Mouse (Mus musculus): Measurements from ENCODE around the gene Olfr155.

DNA sequence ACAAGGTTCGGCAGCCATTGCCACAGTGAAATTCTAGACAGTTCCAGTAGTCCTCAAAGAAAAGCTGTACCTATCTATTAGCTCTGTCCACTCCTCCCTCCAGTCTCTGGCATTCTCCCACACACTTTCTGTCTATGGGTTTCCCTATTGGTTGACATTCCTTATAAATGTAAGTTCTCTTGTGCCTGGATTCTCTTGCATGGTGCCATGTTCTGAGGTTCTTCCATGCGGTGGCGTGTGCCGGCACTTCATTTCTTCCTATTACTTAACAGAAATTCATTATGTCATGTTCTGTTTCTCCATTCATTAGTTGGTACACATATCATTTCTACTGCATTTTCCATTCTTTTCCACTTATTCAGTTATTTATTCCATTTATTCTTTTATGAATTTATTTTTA is 22.6 kb upstream of the Olfr155 start:
- TF ChIP-seq CTCF (IDR thresholded peaks at IDR 0.05; ENCODE audit: low read depth) (no peak), EP300 (IDR thresholded peaks at IDR 0.05; ENCODE audit: low read depth) (no peak)

All from heart, postnatal 0 days (tissue).